Mouse (Mus musculus): ENCODE results near the gene Arhgef16. TPM values are rescaled to one million over a fixed set of nuclear protein-coding genes. Genes with fewer than 3 reads are reported as not detected.

The Arhgef16 gene
- polyA plus RNA-seq, 1 experiment from 2014 or later, result 1.6 TPM

DNA sequence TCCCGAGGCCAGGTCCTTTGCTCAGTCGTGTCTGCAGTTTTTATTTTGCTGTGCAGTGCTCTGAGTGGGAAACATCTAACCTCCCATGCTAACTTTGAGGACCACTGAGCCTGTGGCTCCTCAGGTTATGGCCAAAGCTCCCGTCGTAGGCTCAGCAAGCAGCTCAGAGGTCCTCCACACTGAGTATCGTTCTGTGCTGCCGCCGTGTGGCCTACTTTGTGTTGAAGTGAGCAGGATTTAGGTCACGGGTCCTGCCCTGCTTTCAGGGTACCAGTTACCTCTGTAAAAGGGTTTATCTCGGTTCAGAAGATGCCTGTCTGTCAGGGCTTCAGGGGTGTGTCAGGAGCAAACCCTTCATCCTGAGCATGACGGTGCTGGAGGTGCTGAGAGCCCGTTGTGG, 60.9 kb downstream of the Arhgef16 start:
- Histone ChIP-seq H3K27me3 (ENCODE audit: control insufficient read depth, insufficient read depth, low read depth, low read length) (no peaks in the 10 kb centered on the region), H3K27ac (ENCODE audit: low read length) (no peak overlapping the region), H3K4me2 (ENCODE audit: low read length) (no peak overlapping the region), H3K4me1 (ENCODE audit: control insufficient read depth, insufficient read depth, low read length) (peaks cover 7% of the 10 kb centered on the region), H3K36me3 (ENCODE audit: control insufficient read depth, insufficient read depth, low read length) (no peaks in the 10 kb centered on the region), H3K9ac (ENCODE audit: low read depth, low read length) (no peak overlapping the region), H3K4me3 (ENCODE audit: low read depth, low read length) (no peak overlapping the region), H3K9me3 (replicated peaks; ENCODE audit: control insufficient read depth, low read length, poor library complexity, severe bottlenecking) (no peaks in the 10 kb centered on the region)
- WGBS, result 59% methylated on average over 11 of the region's 11 CpGs
- ATAC-seq, result no peak

DNA sequence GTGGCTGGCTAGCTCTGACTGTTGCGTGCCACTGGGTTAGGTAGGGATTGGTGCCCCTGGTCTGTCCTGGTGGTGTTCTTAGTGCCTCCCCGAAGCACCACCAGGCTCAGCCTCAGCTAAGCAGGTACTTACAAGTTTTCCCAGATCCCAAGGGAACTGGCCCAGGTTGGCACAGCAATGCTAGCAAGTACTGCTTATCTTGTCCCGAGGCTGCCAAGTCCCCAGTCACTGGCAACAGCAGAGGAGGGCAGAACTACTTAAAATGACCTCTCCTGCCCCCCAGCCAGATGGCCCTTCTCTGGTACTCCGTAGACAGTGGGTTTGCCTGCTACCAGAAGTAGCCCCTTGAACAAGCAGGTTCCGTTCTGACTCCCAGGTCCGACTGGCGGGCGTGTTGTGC, 62.3 kb downstream of the Arhgef16 start:
- ATAC-seq, result no peak
- Histone ChIP-seq H3K4me3 (ENCODE audit: low read depth, low read length) (no peak overlapping the region), H3K27me3 (ENCODE audit: control insufficient read depth, insufficient read depth, low read depth, low read length) (no peaks in the 10 kb centered on the region), H3K4me2 (ENCODE audit: low read length) (no peak overlapping the region), H3K9me3 (replicated peaks; ENCODE audit: control insufficient read depth, low read length, poor library complexity, severe bottlenecking) (no peaks in the 10 kb centered on the region), H3K9ac (ENCODE audit: low read depth, low read length) (no peak overlapping the region), H3K4me1 (ENCODE audit: control insufficient read depth, insufficient read depth, low read length) (peaks cover 7% of the 10 kb centered on the region), H3K36me3 (ENCODE audit: control insufficient read depth, insufficient read depth, low read length) (no peaks in the 10 kb centered on the region), H3K27ac (ENCODE audit: low read length) (no peak overlapping the region)
- 86% methylated on average over 8 of the region's 8 CpGs for WGBS

DNA sequence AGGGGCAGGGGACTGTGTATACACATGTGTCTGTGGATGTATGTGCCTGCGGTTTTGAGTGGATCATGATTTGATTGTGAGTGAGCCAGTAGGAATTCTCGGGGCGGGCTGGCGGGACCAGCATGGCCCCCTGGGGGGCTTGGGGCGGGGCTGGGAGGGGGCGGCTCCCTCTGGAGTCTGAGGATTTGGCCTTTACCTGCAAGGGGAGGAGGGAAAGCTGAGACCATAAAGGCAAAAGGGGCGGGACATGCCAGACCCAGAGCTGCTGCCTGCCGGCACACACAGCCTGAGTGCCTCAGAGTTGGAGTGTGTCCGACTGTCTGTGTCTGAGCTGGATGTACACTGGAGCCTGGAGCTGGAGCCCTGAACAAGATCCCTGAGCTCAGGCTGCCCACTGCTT, 64.2 kb downstream of the Arhgef16 start:
- H3K9ac ChIP-seq (ENCODE audit: low read depth, low read length), result 0 out of 2 replicates have a peak overlapping the region, but pooled peaks have one; percentile 35
- 4% methylated on average over 9 of the region's 9 CpGs for WGBS

DNA sequence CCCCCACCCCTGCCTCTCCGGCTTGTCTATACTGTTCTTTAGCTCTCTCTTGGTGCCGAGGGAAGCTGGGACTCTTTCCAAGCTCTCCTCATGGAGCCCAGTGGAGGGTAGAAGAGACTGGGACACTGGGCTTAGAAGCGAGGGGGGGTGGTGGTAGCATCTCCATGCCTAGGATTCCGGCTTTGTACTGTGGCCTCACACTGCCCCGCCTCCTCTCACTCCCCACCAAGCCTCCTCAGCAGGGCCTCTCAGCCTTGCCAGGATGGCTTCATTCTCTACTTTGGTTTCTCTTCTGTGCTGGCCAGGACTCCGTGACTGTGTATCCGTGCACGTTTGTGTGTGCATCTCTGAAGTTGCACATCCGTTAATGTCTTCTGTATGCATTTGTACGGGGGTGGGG, 64.6 kb downstream of the Arhgef16 start:
- Histone ChIP-seq H3K9me3 (replicated peaks; ENCODE audit: control insufficient read depth, low read length, poor library complexity, severe bottlenecking) (no peaks in the 10 kb centered on the region), H3K27ac (ENCODE audit: low read length) (no peak overlapping the region), H3K9ac (ENCODE audit: low read depth, low read length) (no peak overlapping the region), H3K4me3 (ENCODE audit: low read depth, low read length) (no peak overlapping the region), H3K4me2 (ENCODE audit: low read length) (peak overlapping the region; percentile 49), H3K36me3 (ENCODE audit: control insufficient read depth, insufficient read depth, low read length) (no peaks in the 10 kb centered on the region), H3K4me1 (ENCODE audit: control insufficient read depth, insufficient read depth, low read length) (peaks cover 7% of the 10 kb centered on the region), H3K27me3 (ENCODE audit: control insufficient read depth, insufficient read depth, low read depth, low read length) (no peaks in the 10 kb centered on the region)
- 9% methylated on average over 10 of the region's 10 CpGs for WGBS
- peak; percentile 44; the same call in 1 of the 2 replicates for ATAC-seq

More for the DNA sequence above, 64.2 kb downstream of the Arhgef16 start:
- no peaks in the 10 kb centered on the region for H3K36me3 ChIP-seq (ENCODE audit: control insufficient read depth, insufficient read depth, low read length)
- H3K4me2 ChIP-seq (ENCODE audit: low read length), result peak overlapping the region; percentile 49
- H3K27ac ChIP-seq (ENCODE audit: low read length), result no peak overlapping the region
- H3K4me3 ChIP-seq (ENCODE audit: low read depth, low read length), result peak overlapping the region; percentile 4; the same call in 1 of the 2 replicates
- H3K9me3 ChIP-seq (replicated peaks; ENCODE audit: control insufficient read depth, low read length, poor library complexity, severe bottlenecking), result no peaks in the 10 kb centered on the region
- peaks cover 7% of the 10 kb centered on the region for H3K4me1 ChIP-seq (ENCODE audit: control insufficient read depth, insufficient read depth, low read length)
- ATAC-seq, result peak; percentile 57; the same call in 1 of the 2 replicates
- no peaks in the 10 kb centered on the region for H3K27me3 ChIP-seq (ENCODE audit: control insufficient read depth, insufficient read depth, low read depth, low read length)

DNA sequence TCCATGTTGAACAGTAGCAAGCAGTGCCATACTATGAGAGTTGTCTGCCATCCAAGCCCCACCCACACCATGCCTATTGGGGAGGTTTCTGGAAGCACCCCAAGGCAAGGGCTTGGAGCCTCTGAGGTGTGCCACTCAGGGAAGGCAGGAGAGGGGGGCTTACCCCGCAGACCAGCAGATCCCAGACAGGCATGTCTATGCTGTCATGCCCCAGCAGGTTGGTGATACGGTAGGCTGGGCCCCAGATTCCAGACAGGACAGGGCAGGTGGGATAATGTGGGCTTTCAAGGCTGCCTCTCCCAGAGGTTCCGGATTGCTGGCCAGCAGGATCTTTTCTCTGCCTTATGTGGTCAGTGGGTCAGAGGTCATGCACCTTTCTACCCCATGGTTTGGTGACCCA, 65.5 kb downstream of the Arhgef16 start:
- H3K9me3 ChIP-seq (replicated peaks; ENCODE audit: control insufficient read depth, low read length, poor library complexity, severe bottlenecking), result no peaks in the 10 kb centered on the region
- ATAC-seq, result no peak
- 54% methylated on average over 3 of the region's 3 CpGs for WGBS

GRCm38 (mm10) chr4:154232295-154232694, 69.2 kb downstream of the Arhgef16 start:
- H3K4me1 ChIP-seq (ENCODE audit: control insufficient read depth, insufficient read depth, low read length), result peaks cover 4% of the 10 kb centered on the region
- H3K4me3 ChIP-seq (ENCODE audit: low read depth, low read length), result no peak overlapping the region
- H3K27me3 ChIP-seq (ENCODE audit: control insufficient read depth, insufficient read depth, low read depth, low read length), result no peaks in the 10 kb centered on the region
- no peak overlapping the region for H3K4me2 ChIP-seq (ENCODE audit: low read length)
- no peaks in the 10 kb centered on the region for H3K9me3 ChIP-seq (replicated peaks; ENCODE audit: control insufficient read depth, low read length, poor library complexity, severe bottlenecking)
- 85% methylated on average over 4 of the region's 4 CpGs for WGBS
- no peak overlapping the region for H3K9ac ChIP-seq (ENCODE audit: low read depth, low read length)
- H3K36me3 ChIP-seq (ENCODE audit: control insufficient read depth, insufficient read depth, low read length), result no peaks in the 10 kb centered on the region
- no peak for ATAC-seq
- H3K27ac ChIP-seq (ENCODE audit: low read length), result no peak overlapping the region

More for the DNA sequence above, 65.5 kb downstream of the Arhgef16 start:
- Histone ChIP-seq H3K27me3 (ENCODE audit: control insufficient read depth, insufficient read depth, low read depth, low read length) (no peaks in the 10 kb centered on the region), H3K36me3 (ENCODE audit: control insufficient read depth, insufficient read depth, low read length) (no peaks in the 10 kb centered on the region), H3K4me3 (ENCODE audit: low read depth, low read length) (no peak overlapping the region), H3K27ac (ENCODE audit: low read length) (no peak overlapping the region), H3K4me1 (ENCODE audit: control insufficient read depth, insufficient read depth, low read length) (peaks cover 7% of the 10 kb centered on the region), H3K4me2 (ENCODE audit: low read length) (no peak overlapping the region), H3K9ac (ENCODE audit: low read depth, low read length) (no peak overlapping the region)

GRCm38 (mm10) chr4:154231380-154231779, 70.1 kb downstream of the Arhgef16 start:
- Histone ChIP-seq H3K9me3 (replicated peaks; ENCODE audit: control insufficient read depth, low read length, poor library complexity, severe bottlenecking) (no peaks in the 10 kb centered on the region), H3K27me3 (ENCODE audit: control insufficient read depth, insufficient read depth, low read depth, low read length) (no peaks in the 10 kb centered on the region), H3K4me1 (ENCODE audit: control insufficient read depth, insufficient read depth, low read length) (no peaks in the 10 kb centered on the region), H3K9ac (ENCODE audit: low read depth, low read length) (no peak overlapping the region), H3K4me2 (ENCODE audit: low read length) (no peak overlapping the region), H3K36me3 (ENCODE audit: control insufficient read depth, insufficient read depth, low read length) (no peaks in the 10 kb centered on the region), H3K4me3 (ENCODE audit: low read depth, low read length) (no peak overlapping the region), H3K27ac (ENCODE audit: low read length) (no peak overlapping the region)
- WGBS, result 83% methylated on average over 7 of the region's 7 CpGs
- no peak for ATAC-seq

GRCm38 (mm10) chr4:154229569-154229968, 71.9 kb downstream of the Arhgef16 start:
- no peaks in the 10 kb centered on the region for H3K36me3 ChIP-seq (ENCODE audit: control insufficient read depth, insufficient read depth, low read length)
- no peak overlapping the region for H3K4me2 ChIP-seq (ENCODE audit: low read length)
- no peak overlapping the region for H3K4me3 ChIP-seq (ENCODE audit: low read depth, low read length)
- no peak for ATAC-seq
- no peak overlapping the region for H3K9ac ChIP-seq (ENCODE audit: low read depth, low read length)
- H3K27ac ChIP-seq (ENCODE audit: low read length), result no peak overlapping the region
- WGBS, result 94% methylated on average over 9 of the region's 9 CpGs
- H3K27me3 ChIP-seq (ENCODE audit: control insufficient read depth, insufficient read depth, low read depth, low read length), result no peaks in the 10 kb centered on the region
- H3K9me3 ChIP-seq (replicated peaks; ENCODE audit: control insufficient read depth, low read length, poor library complexity, severe bottlenecking), result no peaks in the 10 kb centered on the region
- peaks cover under 1% of the 10 kb centered on the region; the same call in 1 of the 2 replicates for H3K4me1 ChIP-seq (ENCODE audit: control insufficient read depth, insufficient read depth, low read length)
